Mouse (Mus musculus): ENCODE data around the gene Junb. TPM values are rescaled to one million over a fixed set of nuclear protein-coding genes. Genes with fewer than 3 reads are reported as not detected.

Junb gene
- total and polyA plus RNA-seq, 2 experiments from 2014 or later: 10.3 to 39.6 TPM

DNA sequence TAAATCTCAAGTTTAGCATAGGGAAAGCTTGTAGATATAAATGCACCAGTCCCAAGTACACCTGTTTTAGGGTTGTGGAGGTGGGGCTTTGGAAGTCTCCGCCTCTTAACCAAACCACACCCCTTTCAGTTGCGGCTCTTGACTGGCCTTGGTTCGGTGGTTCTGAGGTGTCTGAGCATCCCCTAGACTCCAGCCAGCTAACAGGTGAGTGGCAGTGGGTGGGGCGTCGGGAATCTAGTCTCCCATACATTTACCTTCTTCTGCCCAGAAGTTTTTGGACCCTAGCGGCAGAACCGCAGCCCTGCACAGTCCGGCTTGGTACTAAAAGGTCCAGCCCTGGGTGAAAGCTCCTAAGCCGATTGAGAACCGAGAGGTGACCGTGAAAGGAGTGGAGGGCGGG, 28.8 kb downstream of the Junb start:
- TF ChIP-seq EP300 (IDR thresholded peaks at IDR 0.05; ENCODE audit: low read depth): no peak
- no peak for TF ChIP-seq CTCF (IDR thresholded peaks at IDR 0.05; ENCODE audit: low read depth)
- Histone ChIP-seq H3K9me3 (replicated peaks; ENCODE audit: control insufficient read depth, low read length) (no peaks in the 10 kb centered on the region), H3K27me3 (ENCODE audit: control insufficient read depth, insufficient read depth, low read length) (peaks cover 58% of the 10 kb centered on the region), H3K4me2 (ENCODE audit: low read depth, low read length) (no peak overlapping the region), H3K9ac (replicated peaks; ENCODE audit: low read depth, low read length) (no peak overlapping the region), H3K4me3 (ENCODE audit: low read depth, low read length) (no peak overlapping the region), H3K27ac (ENCODE audit: low read depth) (no peak overlapping the region), H3K4me1 (ENCODE audit: control insufficient read depth, insufficient read depth) (0 out of 2 replicates have a peak, but pooled peaks cover 5% of the 10 kb centered on the region), H3K36me3 (replicated peaks; ENCODE audit: control insufficient read depth, insufficient read depth, low read length) (no peaks in the 10 kb centered on the region)
- ATAC-seq (ENCODE audit: insufficient read depth, low read depth) (no peak), DNase-seq (ENCODE audit: low spot score) (no peak)
- 22% methylated on average over 12 of the region's 12 CpGs for WGBS

DNA sequence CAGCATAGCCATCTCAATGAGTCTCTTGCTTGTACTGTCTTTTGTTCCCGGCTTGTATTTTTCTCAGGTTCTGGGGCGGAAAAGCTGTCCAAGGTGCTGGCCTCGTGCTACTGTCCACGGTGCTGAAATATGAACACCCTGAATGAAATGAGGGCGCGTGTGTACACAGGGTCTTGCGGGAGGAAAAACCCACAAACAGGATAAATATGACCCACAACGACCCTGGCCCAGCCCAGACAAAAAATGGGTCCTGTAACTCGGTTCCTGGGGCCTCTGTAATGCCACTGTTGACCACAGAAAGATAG, 31.3 kb downstream of the Junb start:
- Histone ChIP-seq H3K4me2 (ENCODE audit: low read depth, low read length) (no peak overlapping the region), H3K4me1 (ENCODE audit: control insufficient read depth, insufficient read depth) (0 out of 2 replicates have a peak, but pooled peaks cover 5% of the 10 kb centered on the region), H3K36me3 (replicated peaks; ENCODE audit: control insufficient read depth, insufficient read depth, low read length) (no peaks in the 10 kb centered on the region), H3K9ac (replicated peaks; ENCODE audit: low read depth, low read length) (no peak overlapping the region), H3K27me3 (ENCODE audit: control insufficient read depth, insufficient read depth, low read length) (peaks cover 76% of the 10 kb centered on the region), H3K9me3 (replicated peaks; ENCODE audit: control insufficient read depth, low read length) (no peaks in the 10 kb centered on the region), H3K27ac (ENCODE audit: low read depth) (no peak overlapping the region), H3K4me3 (ENCODE audit: low read depth, low read length) (no peak overlapping the region)
- peak; percentile 44; the same call in 1 of the 2 replicates for ATAC-seq (ENCODE audit: insufficient read depth, low read depth)
- WGBS: 9% methylated on average over 9 of the region's 9 CpGs
- no peak for DNase-seq (ENCODE audit: low spot score)
- TF ChIP-seq EP300 (IDR thresholded peaks at IDR 0.05; ENCODE audit: low read depth): no peak
- no peak for TF ChIP-seq CTCF (IDR thresholded peaks at IDR 0.05; ENCODE audit: low read depth)

DNA sequence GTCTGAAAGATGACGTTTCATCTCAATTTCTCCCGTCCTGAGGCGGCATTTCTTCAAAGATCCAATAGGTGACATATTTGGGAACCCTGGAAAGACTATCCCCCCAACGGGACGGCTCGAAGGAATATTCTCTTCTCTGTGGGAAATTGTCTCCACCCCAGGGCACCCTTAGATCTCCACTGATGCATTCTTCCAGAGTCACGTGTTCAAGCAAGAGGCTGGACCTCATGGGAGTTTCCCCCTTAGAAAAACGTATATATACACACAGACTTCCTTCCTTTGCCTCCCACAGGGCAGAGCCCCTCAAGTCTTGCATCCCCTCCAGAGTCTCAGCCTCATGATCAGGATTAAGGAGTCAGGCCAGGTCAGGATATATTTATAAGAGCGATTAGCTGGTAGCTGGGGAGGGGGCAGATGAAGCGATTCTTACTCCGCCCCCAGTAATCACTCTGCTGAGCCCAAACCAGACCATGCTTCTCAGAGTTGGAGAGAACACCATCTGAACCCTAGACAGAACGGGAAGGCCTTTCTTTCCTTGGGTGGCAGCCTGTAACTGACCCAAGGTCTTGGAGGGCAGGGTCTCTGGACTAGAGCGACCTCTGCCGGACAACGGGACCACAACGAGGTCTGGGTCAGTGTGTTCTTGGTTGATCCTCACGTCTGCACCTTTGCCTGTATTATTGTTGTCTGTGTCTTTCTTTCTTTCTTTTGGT, 31.8 kb downstream of the Junb start, which contains the start of gene Rtbdn:
Gene Rtbdn, plus strand, starts transcription at position 464 of the 713 bp plus-strand sequence.
- Histone ChIP-seq H3K4me1 (ENCODE audit: control insufficient read depth, insufficient read depth) (0 out of 2 replicates have a peak, but pooled peaks cover 5% of the 10 kb centered on the region), H3K36me3 (replicated peaks; ENCODE audit: control insufficient read depth, insufficient read depth, low read length) (no peaks in the 10 kb centered on the region), H3K4me2 (ENCODE audit: low read depth, low read length) (peak within 1 kb of the TSS; percentile 57), H3K9me3 (replicated peaks; ENCODE audit: control insufficient read depth, low read length) (no peaks in the 10 kb centered on the region), H3K9ac (replicated peaks; ENCODE audit: low read depth, low read length) (no peak within 1 kb of the TSS), H3K27me3 (ENCODE audit: control insufficient read depth, insufficient read depth, low read length) (peaks cover 73% of the 10 kb centered on the region), H3K27ac (ENCODE audit: low read depth) (no peak within 1 kb of the TSS), H3K4me3 (ENCODE audit: low read depth, low read length) (peak within 1 kb of the TSS; percentile 43)
- WGBS: 12% methylated on average over 17 of the region's 17 CpGs
- TF ChIP-seq CTCF (IDR thresholded peaks at IDR 0.05; ENCODE audit: low read depth): no peak; the same call in 1 of the 2 replicates
- no peak for TF ChIP-seq EP300 (IDR thresholded peaks at IDR 0.05; ENCODE audit: low read depth)
- DNase-seq (ENCODE audit: low spot score) (no peak), ATAC-seq (ENCODE audit: insufficient read depth, low read depth) (no peak)

DNA sequence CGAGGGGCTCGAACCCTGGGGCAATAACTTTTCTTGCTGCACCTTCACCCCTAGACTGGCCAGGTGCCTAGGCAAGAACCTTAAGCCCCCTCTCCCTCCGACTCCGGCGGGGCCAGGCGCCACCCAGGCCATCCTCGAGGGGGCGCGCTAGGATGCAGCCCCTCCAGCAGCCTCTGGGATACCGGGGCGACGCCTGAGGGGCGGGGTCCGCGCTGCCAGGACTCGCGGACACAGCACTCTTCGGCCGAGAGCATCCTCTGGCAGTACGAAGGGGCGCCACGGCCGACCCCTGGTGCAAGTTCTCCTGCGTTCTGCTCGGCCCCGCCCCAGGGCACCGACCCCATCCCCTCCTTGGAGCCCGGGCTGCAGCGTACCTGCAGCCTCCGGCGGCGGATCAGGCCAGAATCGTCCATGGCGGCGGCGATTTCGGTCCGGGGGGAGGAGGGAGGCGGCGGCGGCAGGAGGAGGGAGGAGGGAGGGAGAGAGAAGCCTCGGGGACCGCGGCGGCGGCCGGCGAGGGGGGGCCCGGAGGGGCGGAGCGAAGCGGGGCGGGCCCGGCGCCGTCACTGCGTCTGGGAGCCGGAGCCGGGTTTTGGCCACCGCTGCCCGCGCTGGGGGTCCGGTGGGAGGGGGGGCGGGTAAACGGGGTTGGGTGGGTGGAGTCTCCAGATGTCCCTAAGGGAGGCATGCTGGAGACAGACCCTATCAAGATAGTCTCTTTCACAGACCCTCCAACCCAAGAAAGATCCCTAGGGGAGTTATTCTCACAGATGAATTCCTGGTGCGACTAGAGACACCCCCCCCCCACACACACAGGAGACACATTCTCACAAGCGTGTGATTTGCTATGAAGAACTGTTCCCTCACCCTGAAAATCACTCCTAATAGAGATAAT, 32.6 kb downstream of the Junb start:
- 1% methylated on average over 54 of the region's 67 CpGs for WGBS
- 0 out of 2 replicates have a peak, but pooled peaks cover 5% of the 10 kb centered on the region for H3K4me1 ChIP-seq (ENCODE audit: control insufficient read depth, insufficient read depth)

DNA sequence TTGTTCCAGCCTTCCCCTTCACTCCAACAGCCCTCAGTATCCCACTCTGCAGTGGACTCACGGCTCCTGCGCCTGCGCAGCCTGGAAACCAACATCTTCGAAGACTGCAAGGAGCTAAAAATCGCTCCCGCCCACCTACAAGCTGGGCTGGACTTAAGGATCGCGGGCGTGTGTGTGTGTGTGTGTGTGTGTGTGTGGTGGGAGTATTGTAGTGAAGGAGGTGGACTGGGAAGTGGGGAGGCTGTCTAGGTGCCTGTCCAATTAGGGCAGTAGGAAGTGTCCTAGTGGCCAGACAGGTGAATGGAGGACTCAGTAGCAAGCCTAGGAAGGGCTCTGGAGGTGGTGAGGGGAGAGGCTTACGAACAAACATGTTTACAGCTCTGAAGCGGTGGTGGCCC, 33.3 kb downstream of the Junb start:
- peaks cover 62% of the 10 kb centered on the region for H3K27me3 ChIP-seq (ENCODE audit: control insufficient read depth, insufficient read depth, low read length)
- H3K4me1 ChIP-seq (ENCODE audit: control insufficient read depth, insufficient read depth): 0 out of 2 replicates have a peak, but pooled peaks cover 5% of the 10 kb centered on the region
- no peaks in the 10 kb centered on the region for H3K36me3 ChIP-seq (replicated peaks; ENCODE audit: control insufficient read depth, insufficient read depth, low read length)
- DNase-seq (ENCODE audit: low spot score): no peak
- TF ChIP-seq CTCF (IDR thresholded peaks at IDR 0.05; ENCODE audit: low read depth) (no peak), EP300 (IDR thresholded peaks at IDR 0.05; ENCODE audit: low read depth) (no peak)
- 11% methylated on average over 11 of the region's 11 CpGs for WGBS
- H3K9ac ChIP-seq (replicated peaks; ENCODE audit: low read depth, low read length): no peak overlapping the region
- no peak overlapping the region for H3K27ac ChIP-seq (ENCODE audit: low read depth)
- H3K4me2 ChIP-seq (ENCODE audit: low read depth, low read length): no peak overlapping the region
- no peak overlapping the region; the same call in 1 of the 2 replicates for H3K4me3 ChIP-seq (ENCODE audit: low read depth, low read length)
- ATAC-seq (ENCODE audit: insufficient read depth, low read depth): no peak
- no peaks in the 10 kb centered on the region for H3K9me3 ChIP-seq (replicated peaks; ENCODE audit: control insufficient read depth, low read length)

More for the DNA sequence above, 32.6 kb downstream of the Junb start:
- Histone ChIP-seq H3K9me3 (replicated peaks; ENCODE audit: control insufficient read depth, low read length) (no peaks in the 10 kb centered on the region), H3K36me3 (replicated peaks; ENCODE audit: control insufficient read depth, insufficient read depth, low read length) (no peaks in the 10 kb centered on the region), H3K27me3 (ENCODE audit: control insufficient read depth, insufficient read depth, low read length) (peaks cover 68% of the 10 kb centered on the region), H3K4me3 (ENCODE audit: low read depth, low read length) (peak overlapping the region; percentile 43), H3K9ac (replicated peaks; ENCODE audit: low read depth, low read length) (no peak overlapping the region), H3K27ac (ENCODE audit: low read depth) (no peak overlapping the region), H3K4me2 (ENCODE audit: low read depth, low read length) (peak overlapping the region; percentile 57)
- no peak for TF ChIP-seq EP300 (IDR thresholded peaks at IDR 0.05; ENCODE audit: low read depth)
- TF ChIP-seq CTCF (IDR thresholded peaks at IDR 0.05; ENCODE audit: low read depth): no peak
- ATAC-seq (ENCODE audit: insufficient read depth, low read depth) (no peak), DNase-seq (ENCODE audit: low spot score) (no peak)
